Mouse (Mus musculus) lung, postnatal 0 days (tissue): ENCODE data around the gene Sorcs3.

Source experiments
- CTCF ChIP-seq: IDR thresholded peaks from 2 replicates; pipeline ENCODE4 v1.5.1; 2016; ENCODE audit warnings: antibody characterized with exemption, mild to moderate bottlenecking
- EP300 ChIP-seq: IDR thresholded peaks from 2 replicates; pipeline ENCODE4 v1.6.1; 2016; ENCODE audit warnings: antibody characterized with exemption, mild to moderate bottlenecking, control low read depth

DNA sequence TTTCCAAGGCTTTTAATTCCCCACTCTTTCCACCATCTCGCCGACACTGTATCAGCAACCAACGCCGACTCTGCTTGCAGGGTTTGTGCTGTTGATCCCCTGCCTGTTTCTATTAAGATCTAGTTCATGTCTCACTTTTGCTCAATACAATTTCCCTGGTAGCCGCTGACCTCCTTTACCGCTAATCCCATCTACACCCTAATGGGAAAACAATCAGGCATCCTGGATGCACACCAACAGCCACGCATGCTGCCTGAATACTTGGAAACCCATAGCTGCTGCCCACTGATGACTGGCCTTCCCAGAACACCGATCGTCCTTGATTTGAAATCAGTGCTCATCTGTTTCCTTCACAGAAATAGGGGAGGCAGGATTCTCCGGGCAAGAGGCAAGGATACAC lies 525.9 kb downstream of the Sorcs3 start:
- TF ChIP-seq EP300 (no peak), CTCF (no peak)
